Mouse (Mus musculus) CD8-positive naive resting alpha-beta T cell, adult 2 months (primary cell): ENCODE data around the gene Gna14.

ENCODE experiments used
- DNase-seq, 2 experiments: peaks; one replicate each; pipeline ENCODE4 v3.0.0; 2022; ENCODE audit warnings: low read depth in 2 of 2, low spot score in 2 of 2

The Gna14 gene

GRCm38 (mm10) chr19:16450824-16451223 is 15.3 kb downstream of the Gna14 start:
- no peak for DNase-seq

GRCm38 (mm10) chr19:16456181-16456580 is 20.6 kb downstream of the Gna14 start:
- no peak for DNase-seq

- no peak for DNase-seq
These were observed 21.6 kb downstream of the Gna14 start for GRCm38 (mm10) chr19:16457127-16457526.

- no peak for DNase-seq
These were observed 23.8 kb downstream of the Gna14 start for GRCm38 (mm10) chr19:16459317-16459716.

DNA sequence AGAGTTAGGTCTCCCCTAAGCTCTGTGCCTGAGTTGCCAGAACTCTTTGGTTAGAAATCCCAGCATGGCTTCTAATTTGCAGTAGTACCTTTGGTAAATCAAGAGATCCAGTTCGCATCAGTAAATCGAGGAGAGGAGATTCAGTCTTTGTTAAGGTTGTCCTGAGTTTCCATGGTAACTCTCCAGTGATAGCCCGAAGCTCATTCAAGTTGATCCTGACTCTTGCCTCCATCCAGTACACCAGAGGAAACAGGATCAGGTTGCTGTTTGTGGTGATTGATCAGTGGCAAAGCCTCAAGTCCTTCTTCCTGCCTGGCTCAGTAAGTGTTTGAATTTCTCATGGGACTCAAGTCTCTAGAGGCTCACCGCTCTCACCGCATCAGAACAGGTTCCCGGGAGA is 24.7 kb downstream of the Gna14 start:
- no peak for DNase-seq

DNA sequence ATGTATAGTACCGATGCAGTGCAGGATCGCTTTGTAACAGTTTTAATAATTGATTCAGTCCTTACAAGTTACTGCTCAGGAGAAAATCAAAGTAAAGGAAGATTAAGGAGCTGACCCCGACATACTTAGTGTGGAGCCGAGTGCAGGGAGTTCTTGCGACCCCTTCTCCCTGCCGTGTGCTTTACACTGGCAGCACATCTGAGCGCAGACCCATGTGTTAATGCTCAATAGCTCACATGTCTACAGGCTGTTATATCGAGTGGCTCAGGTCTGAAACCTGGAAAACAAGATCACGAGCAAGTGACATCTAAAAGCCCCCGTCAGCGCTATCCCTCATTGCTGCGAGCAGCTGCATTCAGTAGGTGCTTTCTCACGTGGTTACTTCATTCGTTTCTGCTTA is 25.3 kb downstream of the Gna14 start:
- DNase-seq, result no peak

DNA sequence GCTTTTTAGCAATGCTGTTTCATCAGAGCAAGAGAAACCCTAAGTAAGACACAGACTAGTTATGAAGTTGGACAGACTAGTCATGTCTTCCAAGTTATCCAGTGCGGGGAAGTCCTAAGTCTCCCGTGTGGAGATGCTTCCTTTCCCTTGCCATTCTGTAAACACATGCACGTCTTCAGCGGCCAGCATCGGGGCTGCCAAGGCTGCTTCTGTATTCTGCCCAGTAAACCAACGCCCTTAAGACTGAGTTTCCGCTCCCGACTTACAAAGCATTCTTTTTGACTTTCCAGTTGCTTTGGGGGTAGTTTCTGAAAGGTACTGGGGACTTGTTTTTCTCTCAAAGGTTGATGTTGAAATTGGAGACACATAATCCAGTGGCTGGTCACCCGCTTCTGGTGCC is 26.9 kb downstream of the Gna14 start:
- DNase-seq, result no peak

GRCm38 (mm10) chr19:16464730-16465129 is 29.2 kb downstream of the Gna14 start:
- no peak for DNase-seq

- no peak for DNase-seq
These were observed 33.3 kb downstream of the Gna14 start for GRCm38 (mm10) chr19:16468756-16469374.

GRCm38 (mm10) chr19:16472655-16473054 is 37.1 kb downstream of the Gna14 start:
- no peak for DNase-seq

DNA sequence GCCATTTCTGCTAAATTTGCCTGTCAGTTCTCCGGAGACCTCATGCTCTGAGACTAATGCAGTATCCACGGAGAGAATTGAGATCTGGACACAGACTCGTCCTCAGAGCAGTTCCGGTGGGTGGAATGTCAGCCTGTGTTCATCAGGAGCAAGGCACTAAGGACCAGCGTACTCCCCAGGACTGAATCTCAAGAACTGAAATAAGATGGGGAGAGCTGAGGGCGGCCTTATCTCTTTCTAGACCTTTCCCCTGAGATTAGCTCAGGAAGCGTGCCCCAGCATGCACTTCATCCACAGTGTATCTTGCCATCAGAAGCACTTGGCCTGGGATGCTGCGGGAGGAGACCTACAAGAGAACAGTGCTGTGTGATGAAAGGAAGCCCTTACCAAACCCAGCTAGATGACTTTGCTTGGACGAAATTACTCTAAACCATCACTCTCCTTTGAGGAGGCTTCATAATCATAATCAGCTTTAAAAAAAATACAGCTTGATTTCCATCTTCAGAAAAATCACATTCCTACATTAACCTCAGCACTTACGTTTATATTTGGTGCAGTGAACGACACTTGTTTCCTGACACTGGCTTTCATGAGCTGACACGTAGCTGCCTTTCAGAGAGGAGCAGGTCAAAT is 41.9 kb downstream of the Gna14 start:
- no peak for DNase-seq

- DNase-seq, result no peak
These were observed 42.6 kb downstream of the Gna14 start for GRCm38 (mm10) chr19:16478186-16478607.

GRCm38 (mm10) chr19:16482047-16482446 is 46.5 kb downstream of the Gna14 start:
- DNase-seq, result no peak

- no peak for DNase-seq
These were observed 48.7 kb downstream of the Gna14 start for GRCm38 (mm10) chr19:16484237-16484636.

DNA sequence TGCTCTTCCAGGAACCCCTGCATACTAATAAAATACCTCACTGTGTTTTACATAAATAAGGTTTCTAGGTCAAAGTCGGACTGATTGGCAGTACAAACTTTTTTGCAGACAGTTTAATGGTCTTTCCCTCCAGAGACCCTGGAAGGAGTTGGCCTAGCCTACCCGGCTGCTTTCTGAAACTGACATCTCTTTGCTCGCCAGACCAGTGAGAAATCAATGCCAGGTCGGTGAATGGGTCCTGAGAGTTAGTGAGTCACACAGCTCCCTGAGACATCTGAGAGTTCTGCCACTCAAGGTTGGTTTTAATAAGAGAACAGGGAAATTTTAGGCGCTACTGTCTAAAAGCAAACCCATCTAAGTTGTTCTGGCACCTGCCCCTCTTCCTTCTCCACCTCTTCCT is 49.1 kb downstream of the Gna14 start:
- DNase-seq, result no peak

GRCm38 (mm10) chr19:16490756-16491155 is 55.2 kb downstream of the Gna14 start:
- no peak for DNase-seq

- DNase-seq, result no peak
These were observed 55.9 kb downstream of the Gna14 start for GRCm38 (mm10) chr19:16491497-16491896.

DNA sequence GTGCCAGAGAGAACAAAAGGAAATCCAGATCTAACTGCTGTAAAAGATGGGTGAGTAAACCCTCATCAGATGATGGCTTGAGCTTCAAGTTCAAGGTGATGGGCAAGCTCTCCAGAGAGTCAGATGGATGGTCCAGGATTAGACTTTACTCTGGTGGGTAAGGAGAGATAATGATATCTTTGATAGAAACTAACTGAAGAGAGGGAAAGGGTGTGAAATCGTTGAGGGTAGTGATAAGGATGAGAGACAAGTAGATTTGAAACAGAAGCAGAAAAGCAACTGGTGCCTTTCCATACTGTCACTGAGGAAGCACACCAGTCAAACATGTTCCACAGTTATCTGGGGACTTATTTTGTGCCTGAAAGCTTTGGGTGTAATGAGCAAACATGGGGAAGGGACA is 56.9 kb downstream of the Gna14 start:
- DNase-seq, result no peak

- DNase-seq, result no peak
These were observed 59.4 kb downstream of the Gna14 start for GRCm38 (mm10) chr19:16494816-16495516.

- no peak for DNase-seq
These were observed 60.5 kb downstream of the Gna14 start for GRCm38 (mm10) chr19:16496016-16496415.

DNA sequence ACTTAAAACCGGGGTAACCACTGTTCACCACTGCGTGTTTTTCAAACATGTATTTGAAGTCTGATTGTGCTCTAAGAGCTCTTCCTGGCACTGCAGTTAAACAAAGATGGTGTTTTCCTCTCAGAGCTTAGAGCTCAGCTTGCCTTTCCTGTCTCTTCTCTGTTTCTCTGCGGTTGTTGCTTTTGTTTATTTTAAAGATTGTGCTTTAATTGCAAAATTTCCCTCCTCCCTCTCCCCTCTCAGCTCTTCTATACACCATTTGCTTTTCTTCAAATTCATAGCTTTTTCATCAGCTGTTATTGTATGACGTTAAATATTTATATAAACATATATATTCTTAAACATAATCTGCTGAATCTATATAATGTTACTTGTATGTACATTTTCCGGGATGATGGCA is 66.5 kb downstream of the Gna14 start:
- no peak for DNase-seq

DNA sequence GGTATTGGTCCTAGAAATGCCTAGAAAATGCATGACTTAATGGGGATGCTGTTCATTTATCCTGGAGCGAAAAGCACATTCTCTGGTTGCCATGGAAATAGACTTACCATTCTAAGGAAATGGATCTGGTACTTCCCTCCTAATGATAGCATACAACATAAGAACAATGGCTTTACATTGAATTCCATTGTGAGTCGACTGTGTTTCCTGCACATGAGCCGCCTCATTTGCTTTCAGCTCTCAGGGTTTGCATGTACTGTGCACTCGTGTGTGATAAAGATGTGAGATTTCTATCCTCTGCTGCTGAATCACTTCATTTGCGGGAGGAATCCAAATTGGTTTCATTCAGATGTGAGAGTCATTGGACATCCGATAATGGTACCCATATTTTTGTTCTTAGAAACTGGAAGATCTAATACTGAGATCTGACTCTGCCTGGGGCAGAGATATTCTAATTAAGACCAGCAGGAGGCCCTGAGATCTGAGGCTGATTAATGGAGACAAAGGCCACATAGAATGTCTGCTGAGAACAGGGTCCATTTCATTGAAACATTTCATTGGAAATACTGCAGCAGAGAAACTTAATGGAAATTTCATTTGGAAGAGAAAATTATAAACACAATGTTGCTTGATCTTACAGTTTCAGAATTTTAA is 71.3 kb downstream of the Gna14 start:
- DNase-seq, result no peak
